Mouse (Mus musculus) thymus, adult 2 months (tissue): ENCODE measurements around the gene Pusl1. TPM values are rescaled to one million over a fixed set of nuclear protein-coding genes. Genes with fewer than 3 reads are reported as not detected.

Source experiments
- DNase-seq: peaks from one replicate; pipeline ENCODE4 v3.0.0; 2021
- H3K27ac ChIP-seq: fragments of 200-500 bp; 2 replicates; pipeline ENCODE4 v1.5.1; 2012; ENCODE audit warnings: low read length, control low read depth; ENCODE audit not compliant: control insufficient read depth, insufficient read depth
- H3K27me3 ChIP-seq: fragments of 200-500 bp; 2 replicates; pipeline ENCODE4 v1.6.1; 2012; ENCODE audit warnings: mild to moderate bottlenecking, low read length, moderate library complexity, mixed read lengths; ENCODE audit not compliant: control insufficient read depth, insufficient read depth
- H3K36me3 ChIP-seq: fragments of 200-500 bp; 2 replicates; pipeline ENCODE4 v1.6.1; 2012; ENCODE audit warnings: mild to moderate bottlenecking, low read length, moderate library complexity; ENCODE audit not compliant: control insufficient read depth, insufficient read depth
- H3K4me1 ChIP-seq: fragments of 200-500 bp; replicated peaks from 2 replicates; pipeline ENCODE4 v1.6.1; 2012; ENCODE audit warnings: low read length; ENCODE audit not compliant: control insufficient read depth, insufficient read depth
- H3K4me3 ChIP-seq: fragments of 200-500 bp; 2 replicates; pipeline ENCODE4 v1.5.1; 2012; ENCODE audit warnings: mild to moderate bottlenecking, low read length, control low read depth, moderate library complexity; ENCODE audit not compliant: control insufficient read depth, insufficient read depth
- CTCF ChIP-seq: fragments of 200-500 bp; IDR thresholded peaks from 2 replicates; pipeline ENCODE4 v1.5.1; 2012; ENCODE audit warnings: mild to moderate bottlenecking, control low read depth, low read length, moderate library complexity, borderline replicate concordance; ENCODE audit not compliant: control insufficient read depth, poor library complexity, insufficient read depth; ENCODE audit errors: extremely low read depth
- POLR2A ChIP-seq: fragments of 200-500 bp; IDR thresholded peaks from 2 replicates; pipeline ENCODE4 v1.6.1; 2012; ENCODE audit warnings: mild to moderate bottlenecking, low read length, control low read depth, moderate library complexity; ENCODE audit not compliant: control insufficient read depth, poor library complexity, insufficient read depth; ENCODE audit errors: extremely low read depth
- WGBS: fragments of 180-500 bp; shearing (Covaris S2); methylation state at CpG from one replicate; pipeline ENCODE4 v1.1.7; 2018; 5-methylcytosine and 5-hydroxymethylcytosine counted together
- polyA plus RNA-seq: library from polyadenylated mRNA; depleted of rRNA; stranded (reverse); fragments of >200 nt; gene quantifications from 2 replicates; pipeline ENCODE4 v1.2.3, GENCODE M21; 2012

Gene Pusl1
- polyA plus RNA-seq, 1 experiment: 91.1 TPM

DNA sequence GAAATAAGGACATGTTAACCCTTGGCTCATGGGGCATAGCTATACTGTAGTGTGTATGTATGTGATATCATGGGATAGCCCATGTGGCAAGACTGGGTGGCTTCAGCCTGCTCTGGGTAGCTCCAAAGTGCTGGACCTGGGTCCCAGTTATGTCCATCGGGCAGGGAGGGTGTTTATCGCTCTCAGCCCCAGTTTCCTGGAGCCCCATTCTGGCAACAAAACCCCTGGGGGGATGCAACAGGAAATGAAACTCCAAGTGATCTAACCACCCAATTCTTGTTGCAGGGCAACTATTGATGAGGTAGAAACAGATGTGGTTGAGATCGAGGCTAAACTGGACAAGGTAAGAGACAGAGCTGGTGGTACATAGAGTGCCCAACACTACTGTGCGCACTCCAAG is 4.2 kb upstream of the Pusl1 start:
- Histone ChIP-seq H3K4me3 (no peak overlapping the region), H3K27me3 (no peaks in the 10 kb centered on the region), H3K36me3 (peaks cover 21% of the 10 kb centered on the region), H3K4me1 (peaks cover 28% of the 10 kb centered on the region), H3K27ac (no peak overlapping the region)
- DNase-seq: no peak
- 92% methylated on average over 4 of the region's 4 CpGs for WGBS
- TF ChIP-seq CTCF (no peak), POLR2A (no peak)

DNA sequence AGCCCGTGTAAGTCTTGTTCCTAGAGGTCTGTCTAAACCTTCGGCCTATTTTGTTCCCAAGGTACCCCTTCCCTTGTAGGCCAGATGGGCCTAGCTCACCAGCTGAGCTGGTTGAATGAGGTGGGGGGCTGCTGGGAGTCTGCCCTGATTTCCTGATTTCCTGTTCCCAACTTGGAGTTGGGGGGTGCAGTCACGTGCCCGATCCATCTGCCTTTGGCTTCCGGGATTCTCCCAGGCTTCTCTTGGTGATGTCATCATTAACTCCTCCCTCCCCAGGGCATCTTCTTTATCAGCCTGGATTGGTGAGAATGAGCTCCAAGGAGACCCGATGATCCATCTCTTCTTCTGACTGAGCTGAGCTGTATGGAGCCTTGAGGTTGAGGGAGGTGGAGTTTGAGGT is 3.6 kb upstream of the Pusl1 start:
- DNase-seq: no peak
- Histone ChIP-seq H3K4me3 (no peak overlapping the region), H3K27ac (no peak overlapping the region), H3K36me3 (peaks cover 16% of the 10 kb centered on the region), H3K4me1 (peaks cover 32% of the 10 kb centered on the region), H3K27me3 (no peaks in the 10 kb centered on the region)
- no peak for TF ChIP-seq CTCF
- 91% methylated on average over 6 of the region's 6 CpGs for WGBS

DNA sequence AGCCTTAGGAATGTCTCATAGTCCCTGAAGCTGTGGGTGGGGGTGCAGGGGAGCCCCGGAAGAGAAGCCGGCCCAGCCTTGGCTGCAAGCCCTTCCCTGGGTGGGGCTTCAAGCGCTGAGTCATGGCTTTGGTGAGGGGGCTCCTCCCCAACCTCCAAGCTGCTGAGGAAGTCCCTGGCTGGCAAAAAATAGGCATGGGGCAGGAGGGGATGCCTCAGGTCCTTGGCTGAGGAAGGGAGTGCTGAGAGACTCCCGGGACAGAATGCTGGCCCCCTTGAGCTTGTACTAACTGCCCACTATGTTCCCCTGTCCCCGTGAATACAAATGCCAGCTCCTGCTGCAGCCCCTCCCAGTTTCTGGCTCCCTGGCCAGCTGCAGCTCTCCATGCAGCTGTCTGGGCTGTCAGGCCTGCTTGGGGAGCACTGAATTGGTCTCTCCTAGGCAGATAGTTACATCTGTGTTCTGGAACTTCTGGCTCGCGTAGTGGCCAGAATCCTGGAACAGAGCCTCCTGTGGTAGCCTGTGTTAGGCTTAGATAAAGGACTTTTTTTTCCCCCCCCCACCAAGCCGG is 2.8 kb upstream of the Pusl1 start:
- Histone ChIP-seq H3K36me3 (peaks cover 8% of the 10 kb centered on the region; the same call in 1 of the 2 replicates), H3K27me3 (no peaks in the 10 kb centered on the region), H3K4me1 (peaks cover 32% of the 10 kb centered on the region), H3K27ac (no peak overlapping the region), H3K4me3 (no peak overlapping the region)
- WGBS: 31% methylated on average over 8 of the region's 8 CpGs
- peak; percentile 71 for DNase-seq
- TF ChIP-seq POLR2A: no peak
- TF ChIP-seq CTCF: no peak

DNA sequence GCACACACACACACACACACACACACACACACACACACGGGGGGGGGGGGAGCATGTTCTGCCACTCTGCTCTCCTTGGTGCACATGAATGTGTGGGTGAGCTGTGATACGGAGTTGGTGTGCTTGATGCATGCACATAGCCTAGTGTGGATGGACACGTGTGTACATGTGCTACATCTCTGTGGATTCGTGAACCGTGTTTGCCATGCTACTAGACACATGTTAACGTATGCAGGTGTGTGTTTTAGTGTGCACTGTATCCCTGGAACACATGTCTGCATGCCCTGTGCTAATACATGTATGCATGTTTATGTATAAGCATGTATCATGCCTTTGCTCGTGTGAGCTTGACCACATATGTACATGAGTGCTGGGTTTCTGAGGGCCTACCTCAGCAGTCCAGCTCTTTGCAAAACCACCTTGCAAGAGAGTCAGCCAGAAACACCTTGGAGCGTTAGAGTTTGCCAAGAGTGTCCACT is 1.7 kb upstream of the Pusl1 start:
- Histone ChIP-seq H3K4me1 (peaks cover 32% of the 10 kb centered on the region), H3K27ac (no peak overlapping the region), H3K27me3 (no peaks in the 10 kb centered on the region), H3K36me3 (peaks cover 3% of the 10 kb centered on the region; the same call in 1 of the 2 replicates), H3K4me3 (no peak overlapping the region)
- WGBS: 76% methylated on average over 8 of the region's 8 CpGs
- DNase-seq: no peak
- TF ChIP-seq CTCF (no peak), POLR2A (no peak)

DNA sequence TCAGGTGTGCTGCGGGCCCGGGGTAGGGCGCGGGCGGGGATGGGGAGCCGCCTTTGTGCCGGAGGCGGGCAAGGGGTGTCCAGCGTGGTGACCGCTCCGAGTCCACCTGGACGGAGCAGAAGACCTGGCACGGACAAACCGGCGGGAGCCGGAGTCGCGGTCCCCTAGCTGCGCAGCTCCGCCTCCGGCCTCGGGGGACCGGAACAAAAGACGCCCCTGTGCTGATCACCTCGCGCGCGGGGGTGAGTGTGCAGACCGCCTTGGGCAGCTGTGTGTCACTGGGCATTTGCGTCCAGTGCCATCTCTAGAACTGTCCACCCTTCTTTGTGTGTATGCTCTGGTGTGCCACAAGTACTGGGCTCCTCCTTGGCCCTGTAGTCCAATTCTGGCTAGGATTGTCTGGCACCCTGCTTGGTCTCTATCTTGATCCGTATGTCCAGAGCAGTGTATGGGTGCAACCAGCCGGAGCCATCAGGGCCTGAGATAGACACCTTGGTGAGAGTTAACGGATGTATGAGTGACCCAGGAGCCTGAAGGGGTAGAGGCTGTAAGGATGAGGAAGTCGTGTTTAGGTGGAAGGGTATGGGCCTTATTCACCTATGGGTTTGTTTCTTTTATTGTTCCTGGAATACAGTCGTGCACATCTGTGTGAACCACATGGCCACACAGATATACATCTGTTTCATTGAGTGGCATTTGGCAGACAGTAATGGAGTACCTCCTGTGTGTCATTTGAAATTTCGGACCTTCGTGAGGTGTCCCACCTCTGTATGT is 1.0 kb upstream of the Pusl1 start:
- Histone ChIP-seq H3K27ac (no peak overlapping the region), H3K4me3 (peak overlapping the region; percentile 69), H3K4me1 (peaks cover 32% of the 10 kb centered on the region), H3K36me3 (peaks cover 9% of the 10 kb centered on the region; the same call in 1 of the 2 replicates), H3K27me3 (no peaks in the 10 kb centered on the region)
- no peak for DNase-seq
- 4% methylated on average over 37 of the region's 37 CpGs for whole genome bisulfite sequencing
- TF ChIP-seq POLR2A (no peak), CTCF (no peak)

DNA sequence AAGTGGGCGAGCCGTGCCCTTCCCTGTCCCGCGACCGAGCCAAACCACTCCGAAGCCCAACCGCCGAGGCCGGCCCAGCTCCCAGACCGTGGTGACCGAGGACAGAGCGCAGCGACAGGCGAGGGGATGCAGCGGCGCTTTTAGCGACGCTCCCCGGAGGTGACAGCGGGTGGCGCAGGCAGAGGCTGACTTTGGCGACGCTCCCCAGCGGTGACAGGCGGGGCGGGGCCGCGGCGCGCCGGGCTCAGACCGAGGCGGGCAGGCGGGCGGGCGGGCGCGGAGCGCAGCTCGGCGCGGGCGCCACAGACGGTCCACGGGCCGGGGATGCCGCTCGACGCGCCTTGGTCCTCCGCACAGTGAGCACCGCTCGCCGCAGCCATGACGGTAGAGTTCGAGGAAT is 436 bp upstream of the Pusl1 start:
- no peaks in the 10 kb centered on the region for H3K27me3 ChIP-seq
- DNase-seq: peak; percentile 84
- WGBS: under 1% methylated on average over 56 of the region's 56 CpGs
- H3K4me1 ChIP-seq: peaks cover 32% of the 10 kb centered on the region
- H3K27ac ChIP-seq: peak overlapping the region; percentile 84
- TF ChIP-seq POLR2A (peak; percentile 64; the same call in 1 of the 2 replicates), CTCF (peak; percentile 43; the same call in 1 of the 2 replicates)
- peak overlapping the region; percentile 69 for H3K4me3 ChIP-seq
- peaks cover 15% of the 10 kb centered on the region for H3K36me3 ChIP-seq

DNA sequence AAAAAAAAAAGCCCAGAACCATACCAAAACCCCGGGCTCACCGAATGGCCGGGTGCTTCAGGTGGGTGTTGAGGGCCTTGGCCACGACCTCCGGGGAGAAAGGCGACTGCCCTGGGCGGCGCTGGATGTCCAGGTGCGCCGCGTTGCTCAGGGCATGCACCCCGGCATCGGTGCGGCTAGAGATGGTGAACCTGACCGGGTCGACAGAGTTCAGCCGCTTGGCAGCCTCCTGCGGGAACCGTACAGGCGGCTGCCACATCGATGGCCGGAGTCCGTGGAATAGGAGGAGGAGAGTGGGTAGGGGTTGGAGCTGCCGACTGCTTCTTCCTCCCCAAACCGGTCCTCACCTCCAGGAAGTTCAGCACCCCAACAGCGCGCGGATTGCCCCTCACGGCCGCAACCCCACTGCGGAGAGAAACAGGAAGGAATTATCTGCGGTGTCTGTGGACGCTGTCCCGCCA is 540 bp downstream of the Pusl1 start:
- Histone ChIP-seq H3K27ac (no peak overlapping the region), H3K27me3 (no peaks in the 10 kb centered on the region), H3K4me1 (peaks cover 32% of the 10 kb centered on the region), H3K36me3 (peaks cover 24% of the 10 kb centered on the region), H3K4me3 (peak overlapping the region; percentile 69)
- under 1% methylated on average over 34 of the region's 34 CpGs for WGBS
- TF ChIP-seq CTCF (no peak), POLR2A (no peak)
- no peak for DNase-seq
